Mouse (Mus musculus) testis, adult 2 months (tissue): ENCODE data around the gene Rapsn. TPM values are rescaled to one million over a fixed set of nuclear protein-coding genes. Genes with fewer than 3 reads are reported as not detected.

Source experiments
- H3K27ac ChIP-seq: fragments of 200-500 bp; 2 replicates; pipeline ENCODE4 v1.5.1; 2012; ENCODE audit warnings: low read depth, low read length; ENCODE audit not compliant: control insufficient read depth, insufficient read depth
- H3K27me3 ChIP-seq: fragments of 200-500 bp; 2 replicates; pipeline ENCODE4 v1.6.1; 2012; ENCODE audit warnings: mild to moderate bottlenecking, low read length, moderate library complexity; ENCODE audit not compliant: control insufficient read depth, insufficient read depth
- H3K36me3 ChIP-seq: fragments of 200-500 bp; 2 replicates; pipeline ENCODE4 v1.6.1; 2012; ENCODE audit warnings: mild to moderate bottlenecking, low read length; ENCODE audit not compliant: control insufficient read depth, insufficient read depth
- H3K4me1 ChIP-seq: fragments of 200-500 bp; 2 replicates; pipeline ENCODE4 v1.6.1; 2012; ENCODE audit warnings: low read length; ENCODE audit not compliant: control insufficient read depth, insufficient read depth
- H3K4me3 ChIP-seq: fragments of 200-500 bp; 2 replicates; pipeline ENCODE4 v1.5.1; 2012; ENCODE audit warnings: low read depth, mild to moderate bottlenecking, low read length, moderate library complexity, mixed read lengths; ENCODE audit not compliant: control insufficient read depth
- CTCF ChIP-seq: fragments of 200-500 bp; IDR thresholded peaks from 2 replicates; pipeline ENCODE4 v1.5.1; 2012; ENCODE audit warnings: low read depth, mild to moderate bottlenecking, inconsistent platforms, low read length, moderate library complexity; ENCODE audit not compliant: control insufficient read depth, insufficient read depth, insufficient replicate concordance
- POLR2A ChIP-seq: fragments of 200-500 bp; IDR thresholded peaks from 2 replicates; pipeline ENCODE4 v1.6.1; 2012; ENCODE audit warnings: low read depth, mild to moderate bottlenecking, inconsistent platforms, low read length, moderate library complexity; ENCODE audit not compliant: control insufficient read depth
- polyA plus RNA-seq: library from polyadenylated mRNA; depleted of rRNA; stranded (reverse); fragments of >200 nt; gene quantifications from 2 replicates; pipeline ENCODE4 v1.2.3, GENCODE M21; 2012

The Rapsn gene
- polyA plus RNA-seq, 1 experiment: 7.1 TPM

DNA sequence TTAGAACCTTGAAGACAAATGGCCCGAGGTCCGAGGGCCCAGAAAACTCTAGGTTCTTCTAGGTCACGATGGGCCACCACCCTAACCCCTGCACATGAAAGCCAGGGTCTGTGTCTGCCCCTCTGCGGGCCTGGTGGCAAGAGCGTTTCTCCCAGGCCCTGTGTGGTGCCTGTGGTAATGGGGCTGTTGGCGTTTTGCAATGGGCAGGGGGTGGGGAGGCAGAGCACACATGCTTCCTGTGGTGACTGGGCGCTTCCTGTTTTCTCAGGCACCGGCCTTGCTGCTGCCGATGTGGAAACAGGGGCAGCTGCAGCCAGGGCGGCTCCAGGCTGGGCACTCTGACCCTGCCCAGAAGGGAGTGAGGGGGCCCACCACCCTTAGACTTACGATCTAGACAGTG is 47.4 kb downstream of the Rapsn start:
- TF ChIP-seq POLR2A (no peak), CTCF (no peak)
- peaks cover 18% of the 10 kb centered on the region for H3K4me1 ChIP-seq
- H3K4me3 ChIP-seq: no peak overlapping the region
- no peaks in the 10 kb centered on the region for H3K36me3 ChIP-seq
- peak overlapping the region; percentile 40; the same call in 1 of the 2 replicates for H3K27ac ChIP-seq
- no peaks in the 10 kb centered on the region; the same call in 1 of the 2 replicates for H3K27me3 ChIP-seq

DNA sequence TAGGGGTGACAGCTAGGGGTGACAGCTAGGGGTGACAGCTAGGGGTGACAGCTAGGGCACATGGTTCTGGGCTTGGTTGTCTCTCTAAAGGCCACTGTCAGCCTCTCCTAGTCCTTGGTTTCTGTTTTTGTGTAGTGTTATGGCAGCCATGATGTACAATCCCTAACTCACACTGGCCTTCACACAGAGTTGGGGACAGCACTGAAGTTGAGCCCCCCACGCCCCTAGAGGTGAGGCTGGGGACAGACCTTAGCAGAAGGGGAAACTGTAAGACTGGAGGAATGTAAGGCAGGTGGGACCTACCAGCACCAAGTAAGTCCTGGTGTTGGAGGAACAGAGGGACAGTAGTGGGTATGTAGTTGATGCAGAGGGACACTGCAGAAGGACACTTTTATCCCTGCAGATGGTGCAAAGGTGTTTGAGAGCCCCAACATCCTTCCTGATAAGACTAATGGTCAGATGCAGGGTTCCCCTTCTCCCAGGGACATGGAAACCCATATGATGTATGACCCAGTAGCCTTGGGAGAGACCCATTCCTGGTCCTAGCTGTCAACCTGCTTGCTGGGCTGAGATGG is 48.0 kb downstream of the Rapsn start:
- Histone ChIP-seq H3K4me1 (peaks cover 13% of the 10 kb centered on the region), H3K27me3 (no peaks in the 10 kb centered on the region; the same call in 1 of the 2 replicates), H3K27ac (peak overlapping the region; percentile 40; the same call in 1 of the 2 replicates), H3K4me3 (no peak overlapping the region), H3K36me3 (no peaks in the 10 kb centered on the region)
- TF ChIP-seq CTCF (no peak), POLR2A (no peak)

DNA sequence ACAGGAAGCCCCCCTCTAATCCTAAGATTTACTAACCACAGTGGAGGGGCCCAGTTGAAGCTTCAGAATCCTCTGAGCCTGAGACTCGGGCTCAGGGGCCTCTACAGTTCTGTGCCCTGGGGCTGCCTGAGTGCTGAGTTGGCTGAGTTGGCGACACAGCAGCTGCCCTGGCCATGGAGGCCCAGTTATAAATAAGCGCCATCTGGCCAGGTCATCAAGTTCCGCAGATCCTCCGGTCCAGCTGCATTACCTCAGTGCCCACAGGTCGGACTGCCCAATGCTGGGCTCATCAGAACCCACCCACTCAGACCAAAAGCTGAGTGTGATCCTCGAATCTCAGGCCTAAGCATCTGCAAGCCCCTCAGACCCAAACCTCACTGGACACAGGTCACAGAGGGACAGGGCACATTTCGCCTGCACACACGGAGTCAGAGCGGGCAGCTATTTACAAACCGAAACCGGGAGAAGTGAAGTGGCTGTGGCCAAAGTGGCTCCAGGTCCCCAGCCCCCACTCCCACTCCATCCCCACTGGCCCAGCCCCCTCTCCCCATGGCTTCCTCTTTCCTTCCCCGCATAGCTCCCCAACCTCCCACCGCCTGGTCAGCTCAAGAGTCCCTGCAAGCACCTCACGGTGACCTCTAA is 48.9 kb downstream of the Rapsn start:
- Histone ChIP-seq H3K4me3 (no peak overlapping the region), H3K4me1 (peaks cover 5% of the 10 kb centered on the region), H3K36me3 (no peaks in the 10 kb centered on the region), H3K27ac (no peak overlapping the region), H3K27me3 (no peaks in the 10 kb centered on the region)
- no peak for TF ChIP-seq CTCF
- TF ChIP-seq POLR2A: no peak

DNA sequence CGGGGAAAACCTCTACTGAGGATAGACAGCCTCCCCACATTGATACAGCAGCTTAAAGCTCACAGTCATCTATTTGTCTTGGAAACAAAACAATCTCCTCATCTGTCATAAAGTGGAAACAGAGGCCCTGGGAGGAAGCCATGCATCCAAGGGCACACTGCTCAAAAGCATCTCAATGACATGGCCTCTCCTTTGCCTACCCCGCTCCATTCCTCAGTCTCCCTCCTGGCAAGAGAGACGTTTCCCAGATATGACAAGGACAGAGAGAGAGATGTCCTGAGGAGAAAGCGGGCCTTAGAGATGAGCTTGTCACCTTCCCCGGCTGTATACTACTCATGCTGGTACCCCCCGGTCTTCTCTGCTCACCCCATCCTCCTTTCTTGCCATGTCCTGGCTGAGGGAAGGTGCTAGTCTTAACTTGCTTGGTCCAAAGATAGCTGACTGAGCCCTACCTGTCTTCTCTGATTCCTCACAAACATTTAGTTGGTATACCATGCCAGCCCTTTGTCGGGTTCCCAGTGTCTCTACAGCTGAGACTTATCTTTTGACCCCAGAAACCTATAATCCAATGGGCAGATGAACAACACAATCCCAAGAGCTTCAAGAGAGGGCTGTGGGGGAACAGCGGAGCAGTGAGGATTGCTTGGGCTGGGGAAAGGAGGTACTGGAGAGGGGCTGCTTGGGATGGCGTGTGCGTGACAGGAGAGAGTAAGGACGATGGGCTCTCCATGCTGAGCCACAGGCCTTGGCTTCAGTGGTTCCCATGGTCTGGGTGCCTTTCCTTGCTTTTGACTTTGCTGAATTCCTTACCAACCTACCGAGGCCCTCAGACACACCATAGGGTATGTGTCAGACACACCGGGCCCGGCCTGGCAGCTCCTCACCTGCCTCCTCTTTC is 50.3 kb downstream of the Rapsn start:
- H3K27me3 ChIP-seq: no peaks in the 10 kb centered on the region
- TF ChIP-seq POLR2A: no peak
- H3K36me3 ChIP-seq: no peaks in the 10 kb centered on the region
- no peak overlapping the region for H3K4me3 ChIP-seq
- no peak overlapping the region for H3K27ac ChIP-seq
- H3K4me1 ChIP-seq: peaks cover 3% of the 10 kb centered on the region; the same call in 1 of the 2 replicates

DNA sequence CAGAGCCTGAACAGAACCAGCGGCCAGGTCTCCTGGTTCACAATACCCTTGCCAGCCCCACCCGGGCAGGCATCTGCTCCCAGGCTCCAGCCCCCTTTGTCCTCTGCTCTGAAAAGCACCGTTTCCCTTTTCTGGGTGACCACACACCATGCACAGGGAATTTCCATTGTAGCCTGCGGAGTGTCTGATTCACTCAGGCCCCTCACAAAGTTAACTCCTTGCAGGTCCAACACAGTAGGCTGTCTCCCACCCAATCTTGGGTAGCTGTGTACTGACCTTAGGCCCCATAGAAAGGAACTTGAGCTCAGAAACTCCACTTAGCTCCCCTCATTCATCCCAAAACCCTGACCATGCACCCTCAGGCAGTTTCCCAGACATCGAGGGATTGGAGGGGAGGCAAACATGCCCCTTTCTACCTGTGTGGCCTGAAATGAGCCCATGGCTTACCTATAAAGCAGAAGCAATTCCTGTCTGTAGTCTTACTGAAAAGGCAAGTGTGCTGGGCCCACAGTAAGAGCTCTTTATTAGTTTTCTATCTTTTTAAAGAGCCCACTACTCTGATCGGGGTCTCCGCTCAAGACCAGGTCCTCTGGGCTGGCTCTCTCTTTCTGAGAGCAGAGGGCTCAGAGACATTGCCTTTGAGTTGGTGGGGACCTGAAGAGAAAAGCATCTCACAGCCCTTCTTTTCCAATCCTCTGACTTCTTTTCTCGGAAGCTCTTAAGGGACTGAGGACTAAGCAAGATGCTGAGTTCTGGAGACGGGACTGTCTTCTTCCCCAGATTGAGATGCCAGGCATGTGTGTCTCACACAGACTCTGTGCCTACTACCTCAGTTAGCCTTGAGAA is 51.2 kb downstream of the Rapsn start:
- TF ChIP-seq POLR2A (no peak), CTCF (no peak)
- Histone ChIP-seq H3K27ac (no peak overlapping the region), H3K36me3 (no peaks in the 10 kb centered on the region)

DNA sequence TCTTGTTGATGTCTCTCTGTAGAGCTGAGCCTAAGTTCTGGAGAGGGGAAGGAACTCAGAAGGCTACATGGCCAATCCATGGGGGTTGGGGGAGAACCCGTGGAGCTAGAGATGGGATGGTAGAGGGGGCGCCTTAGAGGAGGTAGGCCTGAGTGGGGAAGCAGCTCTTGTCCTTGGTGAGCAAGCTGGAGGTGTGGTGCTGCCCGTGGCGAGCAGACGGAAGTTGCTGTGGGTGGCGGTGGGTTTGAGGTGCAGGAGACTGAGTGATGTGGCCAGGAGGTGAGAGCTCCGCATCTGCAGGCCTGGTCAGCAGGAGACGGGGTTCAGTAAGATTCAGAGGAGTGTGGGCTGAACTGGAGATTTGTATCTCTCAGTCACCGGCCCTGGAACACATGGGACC is 52.0 kb downstream of the Rapsn start:
- no peaks in the 10 kb centered on the region for H3K36me3 ChIP-seq
- no peaks in the 10 kb centered on the region for H3K27me3 ChIP-seq
- peaks cover 3% of the 10 kb centered on the region; the same call in 1 of the 2 replicates for H3K4me1 ChIP-seq
- no peak for TF ChIP-seq POLR2A
- TF ChIP-seq CTCF: no peak
- H3K27ac ChIP-seq: no peak overlapping the region
- H3K4me3 ChIP-seq: no peak overlapping the region

More for the DNA sequence above, 51.2 kb downstream of the Rapsn start:
- Histone ChIP-seq H3K27me3 (no peaks in the 10 kb centered on the region), H3K4me1 (peaks cover 3% of the 10 kb centered on the region; the same call in 1 of the 2 replicates), H3K4me3 (no peak overlapping the region)

DNA sequence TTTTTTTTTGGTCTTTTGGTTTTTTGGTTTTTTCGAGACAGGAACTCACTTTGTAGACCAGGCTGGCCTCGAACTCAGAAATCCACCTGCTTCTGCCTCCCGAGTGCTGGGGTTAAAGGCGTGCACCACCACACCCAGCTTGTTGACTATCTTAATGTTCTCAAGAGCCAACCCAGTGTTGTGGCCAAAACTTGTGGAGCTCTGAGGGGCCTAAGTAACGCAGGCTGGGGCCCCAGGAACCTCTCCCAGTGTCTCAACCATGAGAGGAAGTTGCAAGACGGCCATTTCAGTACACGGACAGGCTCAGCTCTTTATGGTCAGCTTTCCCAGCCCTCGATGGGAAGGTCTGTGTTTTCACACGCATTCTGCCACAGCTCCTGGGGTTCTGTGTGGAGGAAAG is 53.6 kb downstream of the Rapsn start:
- no peak for TF ChIP-seq POLR2A
- H3K27me3 ChIP-seq: no peaks in the 10 kb centered on the region
- H3K4me3 ChIP-seq: no peak overlapping the region
- H3K27ac ChIP-seq: no peak overlapping the region
- H3K36me3 ChIP-seq: no peaks in the 10 kb centered on the region
- peaks cover 3% of the 10 kb centered on the region; the same call in 1 of the 2 replicates for H3K4me1 ChIP-seq
